Mouse (Mus musculus) megakaryocyte, embryonic 14.5 days (primary cell): ENCODE results near the gene Elovl6.

Source experiments
- FLI1 ChIP-seq: IDR thresholded peaks from 2 replicates; pipeline ENCODE4 v1.6.1; 2012; ENCODE audit warnings: low read length, inconsistent platforms, mixed read lengths
- GATA1 ChIP-seq: IDR thresholded peaks from 3 replicates; pipeline ENCODE4 v1.6.1; 2012; ENCODE audit warnings: mixed read lengths, low read length, inconsistent platforms, borderline replicate concordance

DNA sequence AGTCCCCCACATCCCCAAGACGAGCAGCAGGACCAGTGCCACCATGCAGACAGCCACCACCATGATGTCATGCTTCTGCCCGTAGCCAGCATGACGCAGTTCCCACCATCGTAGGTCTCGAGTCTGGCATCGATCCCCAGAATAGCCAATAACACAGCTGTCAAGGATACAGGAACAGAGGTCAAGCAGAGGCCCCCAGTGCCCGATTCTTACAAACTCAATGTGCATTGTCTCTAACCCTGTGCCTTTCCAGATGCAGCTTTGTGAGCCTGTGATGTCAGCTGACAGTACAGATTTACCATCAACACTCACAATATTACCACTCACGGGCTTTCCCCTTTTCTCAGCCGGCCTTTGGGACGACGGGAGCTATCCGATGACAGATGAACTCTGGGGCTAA lies 154.0 kb downstream of the Elovl6 start:
- TF ChIP-seq GATA1 (no peak), FLI1 (no peak)
